Mouse (Mus musculus): ENCODE results near the gene Gpr137c. TPM values are rescaled to one million over a fixed set of nuclear protein-coding genes. Genes with fewer than 3 reads are reported as not detected.

Gene Gpr137c
- polyA plus RNA-seq, 1 experiment from 2014 or later: 1.4 TPM

GRCm38 (mm10) chr14:45263831-45264592 lies 44.5 kb downstream of the Gpr137c start:
- Histone ChIP-seq H3K4me1 (replicated peaks; ENCODE audit: control insufficient read depth, insufficient read depth, low read length) (no peaks in the 10 kb centered on the region), H3K4me3 (ENCODE audit: low read depth, low read length) (no peak overlapping the region), H3K27me3 (replicated peaks; ENCODE audit: control insufficient read depth, insufficient read depth, low read length) (no peaks in the 10 kb centered on the region), H3K9ac (ENCODE audit: low read depth, low read length) (no peak overlapping the region), H3K27ac (ENCODE audit: low read depth, low read length) (no peak overlapping the region), H3K4me2 (replicated peaks; ENCODE audit: low read depth) (no peak overlapping the region), H3K36me3 (ENCODE audit: control insufficient read depth, insufficient read depth) (no peaks in the 10 kb centered on the region), H3K9me3 (ENCODE audit: control insufficient read depth) (no peaks in the 10 kb centered on the region)
- ATAC-seq: no peak
- WGBS: 75% methylated on average over 3 of the region's 3 CpGs
- TF ChIP-seq CTCF (IDR thresholded peaks at IDR 0.05; ENCODE audit: low read depth): no peak

- Histone ChIP-seq H3K4me2 (replicated peaks; ENCODE audit: low read depth) (no peak overlapping the region), H3K4me1 (replicated peaks; ENCODE audit: control insufficient read depth, insufficient read depth, low read length) (no peaks in the 10 kb centered on the region), H3K4me3 (ENCODE audit: low read depth, low read length) (no peak overlapping the region), H3K27me3 (replicated peaks; ENCODE audit: control insufficient read depth, insufficient read depth, low read length) (no peaks in the 10 kb centered on the region), H3K9me3 (ENCODE audit: control insufficient read depth) (no peaks in the 10 kb centered on the region), H3K27ac (ENCODE audit: low read depth, low read length) (no peak overlapping the region), H3K36me3 (ENCODE audit: control insufficient read depth, insufficient read depth) (no peaks in the 10 kb centered on the region), H3K9ac (ENCODE audit: low read depth, low read length) (no peak overlapping the region)
- TF ChIP-seq CTCF (IDR thresholded peaks at IDR 0.05; ENCODE audit: low read depth): no peak
- no peak for ATAC-seq
- WGBS: 85% methylated on average over 6 of the region's 6 CpGs
Measured at GRCm38 (mm10) chr14:45275816-45276215, 56.3 kb downstream of the Gpr137c start.

- peaks cover 5% of the 10 kb centered on the region; the same call in 1 of the 2 replicates for H3K36me3 ChIP-seq (ENCODE audit: control insufficient read depth, insufficient read depth)
- no peak overlapping the region for H3K9ac ChIP-seq (ENCODE audit: low read depth, low read length)
- no peak for TF ChIP-seq CTCF (IDR thresholded peaks at IDR 0.05; ENCODE audit: low read depth)
- peak; percentile 75 for ATAC-seq
- H3K27ac ChIP-seq (ENCODE audit: low read depth, low read length): no peak overlapping the region
- H3K27me3 ChIP-seq (replicated peaks; ENCODE audit: control insufficient read depth, insufficient read depth, low read length): no peaks in the 10 kb centered on the region
- no peaks in the 10 kb centered on the region for H3K4me1 ChIP-seq (replicated peaks; ENCODE audit: control insufficient read depth, insufficient read depth, low read length)
- H3K4me3 ChIP-seq (ENCODE audit: low read depth, low read length): no peak overlapping the region
- no peaks in the 10 kb centered on the region for H3K9me3 ChIP-seq (ENCODE audit: control insufficient read depth)
- 73% methylated on average over 3 of the region's 3 CpGs for WGBS
- H3K4me2 ChIP-seq (replicated peaks; ENCODE audit: low read depth): no peak overlapping the region
Measured at GRCm38 (mm10) chr14:45282066-45282465, 62.5 kb downstream of the Gpr137c start.

- ATAC-seq: no peak
- no peak overlapping the region for H3K9ac ChIP-seq (ENCODE audit: low read depth, low read length)
- TF ChIP-seq CTCF (IDR thresholded peaks at IDR 0.05; ENCODE audit: low read depth): no peak
- H3K4me3 ChIP-seq (ENCODE audit: low read depth, low read length): no peak overlapping the region
- no peak overlapping the region for H3K4me2 ChIP-seq (replicated peaks; ENCODE audit: low read depth)
- peaks cover 51% of the 10 kb centered on the region for H3K36me3 ChIP-seq (ENCODE audit: control insufficient read depth, insufficient read depth)
- no peak overlapping the region for H3K27ac ChIP-seq (ENCODE audit: low read depth, low read length)
- no peaks in the 10 kb centered on the region for H3K4me1 ChIP-seq (replicated peaks; ENCODE audit: control insufficient read depth, insufficient read depth, low read length)
- 70% methylated on average over 4 of the region's 4 CpGs for WGBS
- H3K27me3 ChIP-seq (replicated peaks; ENCODE audit: control insufficient read depth, insufficient read depth, low read length): no peaks in the 10 kb centered on the region
- no peaks in the 10 kb centered on the region for H3K9me3 ChIP-seq (ENCODE audit: control insufficient read depth)
Measured at GRCm38 (mm10) chr14:45291608-45292007, 72.1 kb downstream of the Gpr137c start.

- no peak for TF ChIP-seq CTCF (IDR thresholded peaks at IDR 0.05; ENCODE audit: low read depth)
- Histone ChIP-seq H3K4me3 (ENCODE audit: low read depth, low read length) (no peak overlapping the region), H3K4me1 (replicated peaks; ENCODE audit: control insufficient read depth, insufficient read depth, low read length) (no peaks in the 10 kb centered on the region), H3K36me3 (ENCODE audit: control insufficient read depth, insufficient read depth) (peaks cover 44% of the 10 kb centered on the region), H3K27ac (ENCODE audit: low read depth, low read length) (no peak overlapping the region), H3K9ac (ENCODE audit: low read depth, low read length) (no peak overlapping the region), H3K4me2 (replicated peaks; ENCODE audit: low read depth) (no peak overlapping the region), H3K9me3 (ENCODE audit: control insufficient read depth) (no peaks in the 10 kb centered on the region), H3K27me3 (replicated peaks; ENCODE audit: control insufficient read depth, insufficient read depth, low read length) (no peaks in the 10 kb centered on the region)
- ATAC-seq: no peak
- WGBS: 67% methylated on average over 4 of the region's 4 CpGs
Measured at GRCm38 (mm10) chr14:45303939-45304338, 84.4 kb downstream of the Gpr137c start.

GRCm38 (mm10) chr14:45304389-45304788 lies 84.9 kb downstream of the Gpr137c start:
- H3K9ac ChIP-seq (ENCODE audit: low read depth, low read length): no peak overlapping the region
- no peaks in the 10 kb centered on the region for H3K4me1 ChIP-seq (replicated peaks; ENCODE audit: control insufficient read depth, insufficient read depth, low read length)
- no peak overlapping the region for H3K4me2 ChIP-seq (replicated peaks; ENCODE audit: low read depth)
- H3K4me3 ChIP-seq (ENCODE audit: low read depth, low read length): no peak overlapping the region
- no peaks in the 10 kb centered on the region for H3K9me3 ChIP-seq (ENCODE audit: control insufficient read depth)
- peaks cover 40% of the 10 kb centered on the region for H3K36me3 ChIP-seq (ENCODE audit: control insufficient read depth, insufficient read depth)
- H3K27me3 ChIP-seq (replicated peaks; ENCODE audit: control insufficient read depth, insufficient read depth, low read length): no peaks in the 10 kb centered on the region
- WGBS: 75% methylated on average over 4 of the region's 4 CpGs
- no peak overlapping the region for H3K27ac ChIP-seq (ENCODE audit: low read depth, low read length)
- TF ChIP-seq CTCF (IDR thresholded peaks at IDR 0.05; ENCODE audit: low read depth): peak; percentile 30; the same call in 1 of the 2 replicates
- no peak for ATAC-seq
